Mouse (Mus musculus) limb, embryonic 10.5 days (tissue): ENCODE results near the gene Mib2. TPM values are rescaled to one million over a fixed set of nuclear protein-coding genes. Genes with fewer than 3 reads are reported as not detected.
A peak's percentile ranks its signal among the peaks of the same experiment; 100 is the strongest.

Experiments
- DNase-seq: peaks from one replicate; pipeline ENCODE4 v3.0.0-alpha.2; 2017; ENCODE audit warnings: low spot score
- H3K27ac ChIP-seq: fragments of 300-500 bp; sonication (generic); 2 replicates; pipeline ENCODE4 v1.5.1; 2016; ENCODE audit warnings: mild to moderate bottlenecking
- H3K27me3 ChIP-seq: fragments of 300-500 bp; sonication (generic); 2 replicates; pipeline ENCODE4 v1.6.1; 2016; ENCODE audit warnings: low read depth, mild to moderate bottlenecking; ENCODE audit not compliant: poor library complexity, severe bottlenecking
- H3K36me3 ChIP-seq: fragments of 300-500 bp; sonication (generic); 2 replicates; pipeline ENCODE4 v1.6.1; 2016; ENCODE audit warnings: mild to moderate bottlenecking, moderate library complexity
- H3K4me1 ChIP-seq: fragments of 300-500 bp; sonication (generic); 2 replicates; pipeline ENCODE4 v1.6.1; 2016
- H3K4me3 ChIP-seq: fragments of 300-500 bp; sonication (generic); 2 replicates; pipeline ENCODE4 v1.5.1; 2016; ENCODE audit warnings: mild to moderate bottlenecking, moderate library complexity
- H3K9me3 ChIP-seq: fragments of 300-500 bp; sonication (generic); replicated peaks from 2 replicates; pipeline ENCODE4 v1.6.1; 2016; ENCODE audit warnings: mild to moderate bottlenecking
- WGBS: fragments of 180-500 bp; shearing (Covaris S2); methylation state at CpG from one replicate; pipeline ENCODE4 v1.1.7; 2016; 5-methylcytosine and 5-hydroxymethylcytosine counted together
- polyA plus RNA-seq: library from polyadenylated mRNA; unstranded; fragments of >200 nt; fragmentation: Nextera tagmentation; extraction: Ambion mirVana; gene quantifications from 2 replicates; pipeline ENCODE4 v1.2.1, GENCODE M21; 2016

Gene Mib2
- polyA plus RNA-seq, result 18.9 and 25.2 TPM in 2 replicates

GRCm38 (mm10) chr4:155668689-155669597 lies at the start of gene Mib2:
TSS of gene Mib2 (minus strand) at chr4:155669198.
- DNase-seq, result peak; percentile 96
- peak within 1 kb of the TSS; percentile 84 for H3K27ac ChIP-seq
- peak within 1 kb of the TSS; percentile 86 for H3K4me3 ChIP-seq
- peaks cover 12% of the 10 kb centered on the region for H3K4me1 ChIP-seq
- no peaks in the 10 kb centered on the region for H3K9me3 ChIP-seq
- peaks cover 8% of the 10 kb centered on the region; the same call in 1 of the 2 replicates for H3K36me3 ChIP-seq
- no peaks in the 10 kb centered on the region for H3K27me3 ChIP-seq
- under 1% methylated on average over 73 of the region's 73 CpGs for WGBS

GRCm38 (mm10) chr4:155710521-155711252 lies 41.7 kb upstream of the Mib2 start:
- H3K27ac ChIP-seq, result peak overlapping the region; percentile 27; the same call in 1 of the 2 replicates
- no peaks in the 10 kb centered on the region for H3K27me3 ChIP-seq
- H3K4me1 ChIP-seq, result peaks cover 17% of the 10 kb centered on the region
- peaks cover 31% of the 10 kb centered on the region for H3K36me3 ChIP-seq
- no peaks in the 10 kb centered on the region for H3K9me3 ChIP-seq
- H3K4me3 ChIP-seq, result no peak overlapping the region
- no peak for DNase-seq
- 69% methylated on average over 6 of the region's 6 CpGs for WGBS

- Histone ChIP-seq H3K27me3 (no peaks in the 10 kb centered on the region), H3K4me3 (no peak overlapping the region), H3K36me3 (peaks cover 14% of the 10 kb centered on the region), H3K9me3 (no peaks in the 10 kb centered on the region), H3K4me1 (peaks cover 21% of the 10 kb centered on the region), H3K27ac (no peak overlapping the region)
- DNase-seq, result no peak
Measured at GRCm38 (mm10) chr4:155708988-155709387, 40.0 kb upstream of the Mib2 start.

- no peaks in the 10 kb centered on the region for H3K27me3 ChIP-seq
Measured at GRCm38 (mm10) chr4:155708582-155708981, 39.6 kb upstream of the Mib2 start.

GRCm38 (mm10) chr4:155705592-155705929 lies 36.6 kb upstream of the Mib2 start:
- WGBS, result under 1% methylated on average over 19 of the region's 19 CpGs
- no peaks in the 10 kb centered on the region; the same call in 1 of the 2 replicates for H3K36me3 ChIP-seq
- no peaks in the 10 kb centered on the region for H3K27me3 ChIP-seq
- no peaks in the 10 kb centered on the region for H3K9me3 ChIP-seq
- H3K27ac ChIP-seq, result peak overlapping the region; percentile 91
- peaks cover 20% of the 10 kb centered on the region for H3K4me1 ChIP-seq
- no peak for DNase-seq
- H3K4me3 ChIP-seq, result peak overlapping the region; percentile 94

More at GRCm38 (mm10) chr4:155708582-155708981, 39.6 kb upstream of the Mib2 start:
- no peaks in the 10 kb centered on the region for H3K9me3 ChIP-seq
- no peak for DNase-seq
- peaks cover 11% of the 10 kb centered on the region for H3K36me3 ChIP-seq
- H3K27ac ChIP-seq, result no peak overlapping the region
- 90% methylated on average over 2 of the region's 2 CpGs for WGBS
- no peak overlapping the region for H3K4me3 ChIP-seq
- H3K4me1 ChIP-seq, result peaks cover 24% of the 10 kb centered on the region

GRCm38 (mm10) chr4:155704721-155705591 lies 36.0 kb upstream of the Mib2 start, which contains the start of gene Ssu72:
TSS of gene Ssu72 (plus strand) at chr4:155704800.
- DNase-seq, result peak; percentile 95
- peak within 1 kb of the TSS; percentile 94 for H3K4me3 ChIP-seq
- H3K36me3 ChIP-seq, result no peaks in the 10 kb centered on the region; the same call in 1 of the 2 replicates
- no peaks in the 10 kb centered on the region for H3K9me3 ChIP-seq
- under 1% methylated on average over 83 of the region's 83 CpGs for WGBS
- peak within 1 kb of the TSS; percentile 91 for H3K27ac ChIP-seq
- H3K4me1 ChIP-seq, result peaks cover 16% of the 10 kb centered on the region
- H3K27me3 ChIP-seq, result no peaks in the 10 kb centered on the region

- no peak for DNase-seq
- H3K9me3 ChIP-seq, result no peaks in the 10 kb centered on the region
- H3K4me3 ChIP-seq, result no peak overlapping the region
- no peaks in the 10 kb centered on the region for H3K27me3 ChIP-seq
- H3K27ac ChIP-seq, result no peak overlapping the region
- peaks cover 15% of the 10 kb centered on the region for H3K4me1 ChIP-seq
- 94% methylated on average over 4 of the region's 4 CpGs for WGBS
- no peaks in the 10 kb centered on the region; the same call in 1 of the 2 replicates for H3K36me3 ChIP-seq
Measured at GRCm38 (mm10) chr4:155703425-155703929, 34.5 kb upstream of the Mib2 start.

GRCm38 (mm10) chr4:155700425-155700824 lies 31.4 kb upstream of the Mib2 start:
- Histone ChIP-seq H3K4me3 (no peak overlapping the region), H3K4me1 (peaks cover 12% of the 10 kb centered on the region), H3K27ac (no peak overlapping the region), H3K27me3 (peaks cover 19% of the 10 kb centered on the region), H3K9me3 (no peaks in the 10 kb centered on the region), H3K36me3 (no peaks in the 10 kb centered on the region)
- no peak for DNase-seq

GRCm38 (mm10) chr4:155696261-155697255 lies 27.6 kb upstream of the Mib2 start:
- peaks cover 23% of the 10 kb centered on the region for H3K4me1 ChIP-seq
- WGBS, result 77% methylated on average over 16 of the region's 16 CpGs
- H3K9me3 ChIP-seq, result no peaks in the 10 kb centered on the region
- H3K27ac ChIP-seq, result no peak overlapping the region
- no peaks in the 10 kb centered on the region for H3K36me3 ChIP-seq
- peaks cover 47% of the 10 kb centered on the region for H3K27me3 ChIP-seq
- no peak overlapping the region for H3K4me3 ChIP-seq
- no peak for DNase-seq

GRCm38 (mm10) chr4:155695531-155696062 lies 26.6 kb upstream of the Mib2 start:
- Histone ChIP-seq H3K9me3 (no peaks in the 10 kb centered on the region), H3K4me3 (peak overlapping the region; percentile 85), H3K27me3 (peaks cover 50% of the 10 kb centered on the region), H3K27ac (no peak overlapping the region), H3K36me3 (no peaks in the 10 kb centered on the region), H3K4me1 (peaks cover 23% of the 10 kb centered on the region)
- no peak for DNase-seq
- 73% methylated on average over 4 of the region's 4 CpGs for WGBS
